Mouse (Mus musculus): ENCODE results near the gene Higd1c.
"Not testable (repeated sequence)": the region's sequence is repeated elsewhere in the genome, so short reads cannot be mapped to it uniquely, and the experiment has no call there.

Gene Higd1c

DNA sequence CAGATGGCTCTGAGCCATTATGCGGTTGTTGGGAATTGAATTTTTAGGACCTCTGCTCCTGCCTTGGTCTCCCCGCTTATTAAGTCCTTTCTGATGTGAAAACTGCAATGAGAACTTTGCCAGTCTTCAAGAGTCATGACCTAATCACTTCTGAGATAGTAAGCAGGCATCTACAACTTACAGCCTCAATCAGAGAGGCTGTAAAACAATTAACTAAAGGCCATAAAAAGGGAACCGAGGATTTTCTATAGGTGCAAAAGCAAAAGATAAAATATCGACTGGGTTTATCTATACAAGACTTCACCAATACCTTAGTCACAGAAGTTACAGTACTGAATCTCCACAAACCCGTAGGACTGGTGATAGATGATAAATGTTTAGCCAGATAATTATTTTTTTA is 8.5 kb upstream of the Higd1c start:
- no peak for DNase-seq (ENCODE audit: low spot score)

DNA sequence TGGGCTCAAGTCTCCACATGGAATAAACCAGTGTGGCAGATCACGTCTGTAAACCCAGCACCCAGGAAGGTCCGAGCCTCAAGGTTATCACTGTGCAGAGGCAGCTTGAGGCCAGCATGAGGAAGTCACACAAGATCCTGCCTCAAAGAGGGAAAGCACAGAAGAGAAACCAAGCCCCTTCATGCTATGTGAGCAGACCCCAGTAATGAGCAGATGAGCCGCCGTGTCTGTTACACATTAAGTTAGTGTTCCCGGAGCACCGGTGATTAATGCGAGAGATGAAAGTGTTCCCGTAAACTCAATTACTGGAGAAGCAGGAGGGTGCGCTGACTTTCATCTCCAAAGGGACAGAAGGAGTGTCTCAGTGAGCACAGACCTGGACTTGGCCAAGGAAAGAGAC is 1.6 kb downstream of the Higd1c start:
- not testable (repeated sequence) for DNase-seq (ENCODE audit: low spot score)

DNA sequence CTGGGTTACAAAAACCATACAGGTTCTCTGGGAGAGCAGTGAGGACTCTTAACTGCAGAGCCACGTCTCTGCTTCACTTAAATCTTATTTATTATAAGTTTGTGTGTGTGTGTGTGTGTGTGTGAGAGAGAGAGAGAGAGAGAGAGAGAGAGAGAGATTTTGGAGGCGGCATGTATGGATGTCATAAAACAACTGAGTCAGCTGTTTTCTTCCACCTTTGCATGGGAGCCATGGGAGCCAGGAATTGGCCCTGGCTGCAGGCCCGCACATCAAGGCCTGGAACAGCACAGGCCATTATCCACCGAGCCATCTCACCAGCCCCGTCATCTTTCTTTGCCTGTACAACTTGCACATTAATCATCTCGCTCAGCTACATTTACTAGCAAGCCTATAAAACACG is 2.8 kb downstream of the Higd1c start:
- DNase-seq (ENCODE audit: low spot score), result no peak

DNA sequence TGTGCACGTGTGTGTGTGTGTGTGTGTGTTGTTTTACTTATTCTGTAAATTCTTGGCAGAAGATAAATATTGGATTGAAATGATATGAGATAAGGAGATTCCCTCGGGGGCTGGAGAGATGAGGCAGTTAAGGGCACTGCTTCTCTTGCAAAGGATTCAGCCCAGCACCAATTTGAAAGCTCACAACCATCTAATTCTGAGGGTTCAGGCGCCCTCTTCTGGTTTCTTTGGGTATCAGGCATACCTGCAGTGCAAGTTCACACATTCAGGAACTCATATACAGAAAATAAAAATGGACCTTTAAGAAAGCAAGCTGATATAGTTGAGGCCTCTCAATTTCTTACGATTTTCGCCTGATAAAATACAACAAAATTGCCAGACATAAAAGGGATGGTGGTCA is 10.7 kb downstream of the Higd1c start:
- peak; percentile 74 for DNase-seq (ENCODE audit: low spot score)

DNA sequence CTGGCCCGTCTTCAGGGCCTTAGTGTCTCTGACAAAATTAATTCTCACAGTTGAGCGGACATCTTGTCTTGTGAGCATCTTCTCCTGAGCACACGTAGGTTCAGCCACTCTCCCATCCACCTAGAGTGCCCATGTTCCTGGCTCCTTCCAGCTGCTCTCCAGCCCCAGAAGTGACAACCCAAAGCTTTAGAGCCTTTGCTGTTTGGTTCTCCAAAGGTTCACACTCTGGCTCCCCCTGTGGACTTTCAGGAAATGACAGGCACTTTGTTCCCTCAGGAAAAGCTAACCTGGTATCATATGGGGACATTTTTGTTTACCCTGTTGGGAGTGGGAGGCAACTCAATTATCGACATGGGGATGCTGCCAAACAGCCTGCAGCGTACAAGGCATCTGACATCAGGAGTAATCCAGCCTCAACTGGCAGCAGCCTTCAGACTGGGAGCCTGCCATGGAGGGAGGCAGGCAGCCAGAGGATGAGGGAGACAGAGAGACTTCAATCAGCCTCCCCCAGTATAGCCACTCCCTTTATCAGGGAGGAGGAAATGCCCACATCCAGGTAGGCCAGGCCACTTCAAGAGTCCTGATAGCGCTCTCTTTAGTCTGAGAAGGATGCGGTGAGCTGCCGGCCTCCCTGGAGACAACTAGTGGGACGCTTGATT is 13.6 kb downstream of the Higd1c start:
- DNase-seq (ENCODE audit: low spot score), result not testable (repeated sequence)

DNA sequence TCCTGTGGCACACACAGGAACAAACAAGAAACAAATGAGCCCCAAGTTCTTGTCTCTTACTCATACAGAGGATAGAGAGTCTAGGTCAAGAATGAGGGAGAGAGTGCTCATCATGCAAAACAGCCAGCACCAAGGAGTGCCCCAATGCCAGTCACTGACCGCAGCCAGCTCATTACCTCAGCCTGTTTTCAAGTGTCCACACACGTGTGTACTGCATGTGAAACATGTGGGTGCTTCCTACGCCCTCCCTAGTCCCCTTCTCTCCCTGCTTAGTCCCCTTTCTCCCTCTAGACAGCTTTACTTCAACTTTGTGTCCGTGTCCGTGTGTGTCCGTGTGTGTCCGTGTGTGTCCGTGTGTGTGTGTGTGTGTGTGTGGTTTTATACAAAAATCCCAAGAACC is 15.3 kb downstream of the Higd1c start:
- no peak for DNase-seq (ENCODE audit: low spot score)

DNA sequence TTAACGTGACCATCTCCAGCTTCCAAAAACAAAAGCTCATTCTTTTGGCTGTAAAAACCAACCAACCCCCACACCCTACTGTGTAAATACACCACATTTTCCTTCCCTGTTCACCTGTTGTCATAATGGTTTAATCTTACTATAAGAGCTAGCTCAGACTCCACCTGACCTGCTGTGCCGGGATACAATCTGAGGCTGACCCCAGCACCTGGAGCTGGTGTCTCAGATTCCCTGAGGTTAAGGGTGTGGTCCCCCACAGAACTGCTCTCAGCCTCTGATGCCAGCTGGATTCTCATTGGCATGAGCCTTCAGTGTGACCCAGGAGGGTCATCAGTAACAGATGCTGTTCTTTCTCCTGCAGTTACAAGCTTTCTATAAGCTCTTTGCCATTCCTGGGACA is 15.8 kb downstream of the Higd1c start:
- no peak for DNase-seq (ENCODE audit: low spot score)

DNA sequence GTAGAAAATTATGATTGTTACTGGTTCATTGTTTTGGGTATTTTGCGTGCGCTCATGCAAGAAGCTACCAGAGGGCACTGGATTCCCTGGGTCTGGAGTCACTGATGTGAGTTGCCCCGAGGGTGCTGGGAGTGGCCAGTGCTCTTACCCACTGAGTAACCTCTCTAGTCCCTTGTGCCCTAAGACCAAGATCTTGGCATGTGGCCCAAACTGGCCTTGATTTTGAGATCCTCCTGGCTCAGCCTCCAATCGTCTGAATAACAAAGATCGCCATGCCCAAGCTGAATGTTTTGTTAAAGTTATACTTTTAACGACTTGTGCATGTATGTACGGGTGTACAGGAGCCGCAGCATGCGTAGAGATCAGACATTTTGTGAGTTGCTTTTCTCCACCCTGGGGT is 21.4 kb downstream of the Higd1c start:
- DNase-seq (ENCODE audit: low spot score), result no peak

DNA sequence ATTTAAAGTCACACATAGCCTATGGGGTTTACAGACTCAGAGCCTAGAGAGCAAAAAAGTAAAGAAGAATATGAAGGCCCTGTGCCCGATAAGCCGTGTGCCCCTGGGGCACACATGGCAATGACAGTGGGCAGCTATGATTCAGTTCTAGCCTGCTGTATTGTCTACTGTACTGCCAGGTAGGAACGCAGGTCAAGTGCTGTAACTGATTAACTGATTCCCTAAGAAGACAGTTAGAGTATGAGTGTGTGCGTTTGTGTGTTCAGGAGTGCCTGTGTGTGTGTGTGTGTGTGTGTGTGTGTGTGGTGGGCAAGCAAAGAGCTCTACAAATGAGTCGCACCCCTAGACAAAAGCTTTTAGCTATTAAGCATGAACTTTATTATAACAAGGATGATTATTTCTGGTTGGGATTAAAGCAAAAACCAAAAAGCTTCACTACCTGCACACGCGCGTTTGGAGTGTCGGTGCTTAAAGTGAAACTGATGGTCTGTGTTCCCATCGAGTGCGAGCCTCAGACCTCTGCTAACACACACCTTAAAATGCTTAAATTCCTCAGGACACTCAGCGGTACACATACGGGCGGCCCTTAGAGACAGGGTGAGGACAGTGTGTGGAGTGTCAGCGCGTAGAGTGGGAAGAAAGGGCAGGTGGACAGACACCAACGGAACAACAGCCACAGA is 23.3 kb downstream of the Higd1c start:
- DNase-seq (ENCODE audit: low spot score), result no peak

DNA sequence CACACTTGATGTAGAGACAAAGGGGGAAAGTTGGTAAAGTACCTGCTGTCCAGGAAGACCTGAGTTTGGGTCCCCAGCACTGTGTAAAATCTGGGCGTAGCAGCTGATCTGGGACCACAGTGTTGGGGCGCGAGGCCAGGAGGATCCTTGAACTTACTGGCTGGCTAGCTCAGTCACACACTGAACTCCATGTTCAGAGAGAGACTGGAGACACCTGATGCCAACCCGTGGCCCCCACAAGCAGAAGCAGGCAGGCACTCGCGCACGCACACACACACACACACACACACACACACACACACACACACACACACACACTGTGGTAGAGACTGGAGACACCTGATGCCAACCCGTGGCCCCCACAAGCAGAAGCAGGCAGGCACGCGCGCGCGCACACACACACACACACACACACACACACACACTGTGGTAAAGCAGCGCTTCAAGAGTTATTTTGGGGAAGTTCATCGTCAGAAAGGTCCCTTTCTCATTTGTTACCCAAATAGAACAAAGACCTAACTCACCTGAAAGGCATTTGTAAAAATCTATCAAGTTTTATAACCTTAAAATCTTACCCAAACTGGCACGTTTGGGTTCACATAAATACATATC is 24.0 kb downstream of the Higd1c start:
- no peak for DNase-seq (ENCODE audit: low spot score)

DNA sequence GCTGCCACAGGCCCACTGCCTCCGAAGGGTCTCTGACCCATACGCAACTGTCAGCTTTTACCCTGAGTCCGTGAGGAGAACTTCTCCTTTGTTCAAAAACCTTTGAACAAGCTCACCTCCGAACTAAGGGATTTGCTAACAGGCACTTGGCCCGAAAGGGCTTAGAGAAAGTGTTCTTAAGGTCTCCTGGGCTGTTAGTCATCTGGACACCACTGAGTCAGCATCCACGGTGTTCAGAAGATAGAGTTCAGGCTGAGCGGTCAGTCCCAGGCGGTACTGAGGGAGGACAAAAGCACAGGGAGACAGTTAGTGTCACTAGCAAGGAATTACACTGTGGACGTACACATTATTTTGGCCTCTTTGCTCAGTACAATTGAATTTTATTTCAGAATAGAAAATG is 24.5 kb downstream of the Higd1c start:
- DNase-seq (ENCODE audit: low spot score), result no peak

DNA sequence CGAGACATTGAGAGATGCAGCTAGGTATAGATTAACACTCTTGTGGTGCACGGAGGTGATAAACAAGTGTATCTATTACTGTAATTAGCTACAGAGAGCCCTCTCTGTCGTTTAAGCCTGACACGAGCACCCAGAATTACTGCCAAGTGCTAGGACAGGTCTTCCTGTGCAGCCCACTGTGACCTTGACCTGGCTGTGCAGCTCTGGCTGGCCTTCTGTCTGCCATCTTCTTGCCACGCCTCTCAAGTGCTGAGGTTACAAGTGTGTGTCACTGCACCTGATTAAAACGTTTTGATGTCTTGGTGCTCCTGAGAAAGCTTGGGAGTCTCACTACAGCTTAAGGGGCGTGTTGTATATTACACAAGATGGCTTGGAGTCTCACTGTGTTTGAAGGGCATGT is 26.7 kb downstream of the Higd1c start:
- DNase-seq (ENCODE audit: low spot score), result no peak

DNA sequence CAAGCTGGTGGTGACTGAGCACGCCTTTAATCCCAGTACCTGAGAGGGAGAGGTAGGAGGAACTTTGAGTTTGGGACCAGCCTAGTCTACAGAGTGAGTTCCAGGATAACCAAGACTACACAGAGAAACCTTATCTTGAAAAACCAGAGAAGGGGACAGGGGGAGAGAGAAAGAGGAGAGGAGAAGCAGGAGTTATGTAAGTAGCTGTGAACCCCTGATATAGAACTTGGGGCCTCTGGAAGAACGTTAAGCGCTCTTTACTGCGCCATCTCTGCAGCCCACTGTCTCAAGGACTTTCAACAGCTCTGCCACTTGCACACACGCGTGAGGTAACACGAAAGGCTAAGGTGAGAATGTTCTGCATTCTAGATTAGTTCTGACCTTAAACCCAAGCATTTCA is 27.3 kb downstream of the Higd1c start:
- no peak for DNase-seq (ENCODE audit: low spot score)

DNA sequence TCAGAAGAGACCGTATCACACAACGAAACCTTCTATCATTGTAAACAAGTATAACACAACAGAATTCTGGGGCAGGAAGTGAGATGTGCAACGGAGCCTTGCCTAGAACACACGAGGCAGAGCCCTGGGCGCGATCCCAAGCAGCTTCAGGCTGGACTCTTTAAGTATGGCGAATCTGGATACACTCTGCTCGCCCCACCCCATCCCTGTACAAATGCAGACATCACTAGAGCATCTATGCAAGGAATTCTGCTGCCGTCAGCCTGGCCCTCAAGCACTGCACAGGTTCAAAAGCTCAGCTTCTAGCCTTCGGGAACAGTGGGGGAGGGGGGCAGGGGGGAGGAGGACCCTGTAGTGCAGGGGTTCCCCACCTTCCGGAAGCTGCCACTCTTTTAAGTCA is 28.7 kb downstream of the Higd1c start:
- DNase-seq (ENCODE audit: low spot score), result no peak

DNA sequence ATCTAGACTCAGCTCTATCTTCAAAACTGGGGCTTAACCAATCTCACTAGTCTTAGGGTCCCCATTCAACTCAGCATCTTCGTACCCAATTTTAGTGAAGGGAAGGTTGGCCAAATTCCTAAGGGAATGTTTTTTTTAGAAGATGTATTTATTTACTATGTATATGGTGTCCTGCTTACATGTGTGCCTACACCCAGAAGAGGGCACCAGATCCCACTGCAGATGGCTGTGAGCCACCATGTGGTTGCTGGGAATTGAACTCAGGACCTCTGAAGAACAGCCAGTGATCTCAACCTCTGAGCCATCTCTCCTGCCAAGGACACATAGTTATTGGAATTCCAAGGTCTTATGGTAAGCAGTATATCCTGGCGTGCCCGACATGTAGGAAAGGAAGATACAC is 31.2 kb downstream of the Higd1c start:
- DNase-seq (ENCODE audit: low spot score), result no peak

DNA sequence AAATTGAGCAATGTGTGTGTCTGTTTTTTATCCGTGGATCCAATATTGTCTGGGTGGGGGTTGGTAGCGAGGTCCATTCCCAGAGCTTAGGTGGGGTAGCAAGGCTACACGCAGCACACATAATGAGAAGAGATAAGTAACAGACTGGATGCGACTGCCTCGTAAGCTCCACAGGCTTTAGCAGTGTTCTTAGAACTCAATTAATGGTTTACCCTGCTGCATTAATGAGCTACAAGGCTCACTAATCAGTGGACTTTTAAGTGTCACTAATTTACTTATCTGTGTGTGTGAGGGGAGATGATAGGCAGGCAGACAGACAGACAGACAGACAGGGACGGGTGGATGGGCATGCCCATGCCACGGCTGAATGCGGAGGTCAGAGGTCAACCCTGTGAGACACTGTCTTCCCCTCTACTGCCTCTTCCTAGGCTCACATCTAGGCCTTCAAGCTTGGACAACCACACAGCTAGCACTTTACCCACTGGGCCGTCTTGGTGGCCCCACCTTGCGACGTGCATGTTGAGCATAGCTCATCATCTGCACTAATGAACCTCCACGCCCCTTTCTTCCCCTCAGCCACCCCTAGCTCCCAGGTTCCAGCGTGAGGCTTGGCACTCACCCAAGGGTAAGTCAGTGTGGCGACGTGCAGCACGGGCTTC is 36.4 kb downstream of the Higd1c start:
- DNase-seq (ENCODE audit: low spot score), result no peak

DNA sequence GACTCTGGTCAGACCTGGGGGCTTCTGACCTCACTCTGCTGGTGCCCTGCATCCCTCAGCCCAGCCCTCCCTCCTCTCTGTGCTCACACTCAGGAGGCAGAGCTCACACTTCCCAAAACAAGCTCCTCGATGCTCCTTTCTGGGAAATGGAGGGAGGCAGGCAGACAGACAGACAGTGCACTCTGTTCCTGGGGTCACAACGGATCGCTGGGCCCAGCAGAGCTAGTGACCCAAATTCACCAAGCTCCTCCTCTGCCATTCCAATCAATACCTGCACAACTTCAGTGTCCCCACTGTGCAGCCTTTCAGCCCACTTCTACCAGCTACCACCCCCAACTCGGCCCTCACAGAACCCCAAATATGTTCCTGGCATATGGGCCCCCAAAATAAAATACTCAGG is 37.5 kb downstream of the Higd1c start:
- DNase-seq (ENCODE audit: low spot score), result no peak

DNA sequence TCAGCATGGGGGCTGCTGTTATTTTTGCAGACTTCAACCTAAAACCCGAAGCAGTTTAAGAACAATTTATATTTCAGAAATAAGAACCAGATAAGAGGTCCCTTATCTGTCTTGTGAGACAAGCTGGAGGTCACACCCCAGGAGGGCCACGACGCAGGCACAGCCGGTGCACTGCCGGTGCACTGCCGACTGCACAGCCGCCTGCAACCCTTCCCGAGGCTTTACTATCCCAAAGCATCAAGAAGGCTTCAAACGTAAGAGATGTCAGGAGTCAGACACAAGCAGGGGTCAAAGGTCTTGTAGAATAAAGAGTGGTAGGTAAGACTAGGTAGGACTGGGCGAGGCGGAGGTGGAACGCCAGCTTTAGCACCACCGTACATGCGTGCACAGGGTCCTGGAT is 38.0 kb downstream of the Higd1c start:
- DNase-seq (ENCODE audit: low spot score), result no peak

DNA sequence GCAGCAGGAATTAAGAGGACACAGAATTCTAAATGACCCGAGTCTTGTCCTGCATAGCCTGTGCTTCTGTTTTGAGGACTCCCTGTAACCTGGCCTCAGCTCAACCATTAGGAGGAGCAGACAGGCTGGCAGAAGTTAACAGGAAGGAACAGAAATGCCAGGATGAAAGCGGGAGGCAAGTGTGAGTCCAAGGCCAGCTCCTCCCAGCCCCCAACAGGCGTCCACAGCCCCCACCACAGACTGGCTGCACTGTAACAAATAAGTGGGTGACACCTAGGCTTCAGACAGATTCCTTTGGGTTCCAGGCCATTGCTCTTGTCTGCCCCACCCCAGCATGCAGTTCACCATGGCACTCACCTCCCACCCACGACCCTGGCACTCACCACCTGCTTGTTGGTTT is 38.5 kb downstream of the Higd1c start:
- DNase-seq (ENCODE audit: low spot score), result no peak

DNA sequence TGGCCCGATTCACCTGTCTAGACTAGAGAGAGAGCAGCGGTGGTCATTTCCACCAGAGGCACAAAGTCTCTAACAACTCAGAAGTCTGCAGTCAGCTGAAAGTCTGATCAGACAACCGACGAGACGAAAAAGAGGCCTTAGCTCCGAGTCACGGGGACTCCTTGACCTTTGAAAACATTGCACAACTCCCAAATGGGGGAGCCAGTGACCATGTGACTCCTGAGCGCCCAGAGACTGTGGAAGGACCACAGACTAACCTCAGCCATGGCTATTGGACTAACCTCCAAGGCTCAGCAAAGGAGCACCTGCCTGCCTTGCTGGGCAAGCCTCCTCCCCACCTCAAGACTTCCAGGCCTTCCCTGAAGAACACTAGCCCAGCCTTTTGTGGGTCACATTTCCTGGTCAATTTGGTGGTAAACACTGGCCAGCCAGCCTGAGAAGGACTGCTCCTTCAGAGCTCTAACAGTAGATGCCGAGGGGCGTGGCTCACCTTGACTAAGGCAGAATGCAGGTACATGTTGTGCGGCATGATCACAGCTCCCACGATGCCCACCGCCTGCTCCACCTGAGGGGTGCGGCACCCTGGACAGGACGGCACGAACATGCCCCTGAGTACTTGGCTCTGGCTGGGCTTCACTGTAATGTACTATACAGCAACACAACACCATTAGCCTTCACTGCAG is 39.1 kb downstream of the Higd1c start:
- no peak for DNase-seq (ENCODE audit: low spot score)

DNA sequence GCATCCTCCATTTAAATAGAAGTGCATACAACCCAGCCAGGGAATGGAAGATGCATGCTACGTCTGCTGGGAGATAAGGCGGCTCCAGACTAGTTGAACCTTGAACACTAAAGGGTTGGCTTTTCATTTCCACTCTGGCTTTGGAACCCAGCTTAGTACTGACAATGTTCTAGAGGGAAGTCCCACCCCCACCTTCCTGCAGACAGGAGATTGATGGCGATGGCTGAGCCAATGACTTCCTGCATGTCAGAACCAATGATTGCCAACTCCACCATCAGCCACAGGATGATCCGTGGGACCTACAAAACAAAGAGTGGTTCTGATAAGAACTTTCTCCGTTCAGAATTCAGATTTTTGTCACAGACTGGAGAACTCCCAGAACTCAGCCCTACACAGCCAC is 41.7 kb downstream of the Higd1c start:
- no peak for DNase-seq (ENCODE audit: low spot score)

DNA sequence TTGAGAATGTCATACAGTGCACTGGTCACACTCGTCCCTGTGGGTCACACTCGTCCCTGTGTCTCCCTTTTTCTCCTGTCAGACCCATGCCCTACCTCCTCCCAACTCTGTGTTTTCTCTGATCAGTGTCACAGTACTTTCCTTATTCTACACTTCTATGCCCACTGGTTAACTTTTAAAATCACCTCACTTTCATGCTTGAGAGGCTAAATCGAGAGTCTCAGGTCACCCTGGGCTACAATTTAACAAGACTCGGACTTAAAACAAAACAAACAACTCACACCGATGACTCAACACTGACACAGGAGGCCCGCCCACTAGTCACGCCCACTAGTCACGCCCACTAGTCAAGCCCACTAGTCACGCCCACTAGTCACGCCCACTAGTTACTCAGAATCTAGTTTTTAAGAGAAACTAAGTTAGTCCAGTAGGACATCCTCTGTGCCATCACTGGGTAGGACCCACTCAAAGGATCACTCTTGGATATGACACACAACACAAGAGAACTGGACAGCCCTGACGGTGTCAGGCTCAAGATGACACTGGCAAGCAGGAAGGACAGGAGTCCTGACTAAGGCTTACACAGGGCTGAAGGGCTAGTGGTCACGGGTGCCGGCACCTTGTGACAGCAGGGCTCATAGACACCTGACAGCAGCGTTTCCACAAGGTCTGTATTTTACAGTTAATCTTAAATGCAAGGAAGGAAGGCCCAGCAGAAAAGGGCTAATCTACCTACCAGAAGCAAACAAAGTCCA is 46.8 kb downstream of the Higd1c start:
- DNase-seq (ENCODE audit: low spot score), result peak; percentile 69

Measured in adipocyte (in vitro differentiated cells).